Mouse (Mus musculus) natural killer cell, adult 2 months (primary cell): Measurements from ENCODE around the gene Cspg4.
"Not testable (repeated sequence)": the region's sequence is repeated elsewhere in the genome, so short reads cannot be mapped to it uniquely, and the experiment has no call there.

ENCODE experiments used
- DNase-seq, 2 experiments: peaks; one replicate each; pipeline ENCODE4 v3.0.0; 2022; ENCODE audit warnings: low spot score in 2 of 2

Gene Cspg4

DNA sequence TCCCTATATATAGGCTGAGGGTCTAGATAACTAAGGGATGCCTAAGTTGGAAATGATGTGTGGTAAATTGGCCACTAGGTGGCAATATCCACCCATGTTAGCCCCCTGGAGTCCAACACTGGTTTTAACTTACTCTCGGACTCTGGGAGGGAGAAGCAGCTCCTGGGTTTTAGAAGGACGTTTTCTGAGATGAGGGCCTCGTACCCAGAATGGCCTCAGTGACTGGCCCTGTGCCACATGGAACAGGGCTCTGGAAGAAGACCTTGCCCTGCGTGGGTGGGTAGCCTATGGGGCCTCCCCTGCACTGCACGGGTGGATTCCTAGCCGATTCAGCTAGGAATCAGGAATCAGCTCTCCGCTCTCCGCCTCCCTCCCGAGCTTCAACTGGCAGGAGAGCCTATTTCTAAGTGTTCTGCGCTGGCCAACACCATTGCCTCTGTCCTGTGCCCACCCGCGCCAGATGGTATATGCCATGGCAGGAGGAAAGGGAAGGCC lies 26.7 kb downstream of the Cspg4 start:
- peak; percentile 52 to 64 for DNase-seq

GRCm38 (mm10) chr9:56892111-56892510 lies 27.3 kb downstream of the Cspg4 start:
- DNase-seq, result no peak

DNA sequence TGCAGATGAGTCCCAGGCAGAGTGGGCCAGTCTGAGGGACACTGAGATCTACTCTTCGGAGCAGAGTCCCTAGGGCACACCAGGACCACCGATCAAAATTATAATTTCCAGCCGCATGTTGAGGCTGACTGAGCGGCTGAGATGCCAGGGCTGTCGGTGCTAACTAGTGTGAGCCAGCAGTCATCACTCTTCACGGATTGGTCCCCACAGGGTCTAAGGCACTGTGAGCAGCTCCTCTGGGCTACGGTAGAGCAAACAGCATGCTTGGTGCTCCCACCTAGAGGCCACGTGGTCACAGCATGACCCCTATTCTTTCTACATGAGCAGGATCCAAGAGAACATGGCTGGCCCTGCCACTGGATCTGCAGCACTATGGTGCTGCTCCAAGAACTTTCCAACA lies 28.5 kb downstream of the Cspg4 start:
- DNase-seq, result no peak

DNA sequence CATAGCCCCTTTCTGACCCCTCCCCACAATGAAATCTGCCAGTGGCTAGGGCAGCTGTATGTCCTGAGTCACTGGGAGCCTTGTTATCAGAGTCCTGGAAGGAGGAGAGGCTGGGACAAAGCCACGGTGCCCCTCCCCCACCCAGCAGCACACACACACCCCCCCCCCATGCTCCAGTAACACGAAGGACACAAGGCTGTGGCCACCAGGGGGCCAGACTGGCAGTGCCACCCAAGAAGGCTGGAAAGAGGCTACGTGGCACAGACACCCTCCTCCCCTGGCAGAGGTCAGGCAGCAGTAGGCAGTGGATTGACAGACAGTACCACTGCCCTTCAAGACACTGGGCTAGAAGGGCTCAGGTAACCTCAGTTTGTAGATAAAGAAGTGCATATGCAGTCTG lies 29.2 kb downstream of the Cspg4 start:
- peak in 1 of 2 experiments; percentile 17 for DNase-seq

DNA sequence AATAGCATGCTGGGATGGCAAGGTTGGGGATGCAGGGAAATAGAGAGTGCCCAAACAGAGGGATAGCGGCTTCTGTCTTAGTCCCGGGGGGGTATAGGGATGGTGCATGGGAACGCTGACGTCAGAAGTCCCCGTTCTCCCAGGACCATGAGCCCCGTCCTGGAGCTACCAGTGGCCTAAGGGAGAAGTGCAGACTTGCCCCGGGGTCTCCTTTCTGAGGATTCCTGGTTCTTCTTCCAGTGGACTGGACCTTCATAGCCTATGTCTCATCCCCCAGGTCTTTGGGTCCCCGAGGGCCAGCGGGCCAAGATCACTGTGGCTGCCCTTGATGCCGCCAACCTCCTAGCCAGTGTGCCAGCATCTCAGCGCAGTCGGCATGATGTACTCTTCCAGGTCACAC lies 31.9 kb downstream of the Cspg4 start:
- no peak for DNase-seq

DNA sequence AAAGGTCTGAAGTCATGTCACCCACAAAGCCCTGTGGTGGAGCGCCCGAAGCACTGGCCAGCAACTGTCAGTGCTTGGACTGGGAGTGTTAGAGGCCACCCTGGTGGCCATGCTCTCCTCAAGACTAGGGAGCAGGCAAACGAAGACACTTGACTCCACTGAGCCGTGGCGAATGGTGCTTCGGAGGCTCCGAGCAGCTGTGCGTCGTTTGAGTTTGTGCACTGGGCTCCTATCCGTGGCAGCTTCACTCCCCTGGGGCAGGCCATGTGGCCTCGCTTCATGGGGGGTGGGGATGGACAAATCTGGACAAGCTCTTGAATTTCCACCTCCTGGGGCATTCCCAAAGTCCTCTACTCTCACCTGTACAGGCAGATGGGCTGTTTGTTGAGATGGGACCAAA lies 34.6 kb downstream of the Cspg4 start:
- no peak for DNase-seq

GRCm38 (mm10) chr9:56900060-56900459 lies 35.2 kb downstream of the Cspg4 start:
- DNase-seq, result no peak

DNA sequence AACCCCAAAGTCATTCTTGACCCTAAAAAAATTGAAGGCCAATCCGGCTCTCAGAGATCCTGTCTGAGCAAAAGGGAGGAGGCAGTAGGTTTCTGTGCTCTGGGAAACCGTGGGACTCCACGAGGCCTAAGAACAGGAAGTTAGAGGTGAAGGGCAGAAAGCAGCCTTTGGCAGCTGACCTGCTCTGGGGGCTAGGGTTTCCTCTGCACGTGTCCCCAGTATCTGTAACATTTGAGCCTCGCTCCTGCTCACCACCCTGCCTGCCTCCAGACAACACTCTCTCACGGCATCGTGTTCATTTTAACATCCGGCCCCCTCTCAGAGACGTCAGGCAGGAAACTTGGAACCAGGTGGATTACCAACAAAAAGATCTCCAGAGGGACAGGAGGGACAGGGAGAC lies 35.7 kb downstream of the Cspg4 start:
- DNase-seq, result peak in 1 of 2 experiments; percentile 18

DNA sequence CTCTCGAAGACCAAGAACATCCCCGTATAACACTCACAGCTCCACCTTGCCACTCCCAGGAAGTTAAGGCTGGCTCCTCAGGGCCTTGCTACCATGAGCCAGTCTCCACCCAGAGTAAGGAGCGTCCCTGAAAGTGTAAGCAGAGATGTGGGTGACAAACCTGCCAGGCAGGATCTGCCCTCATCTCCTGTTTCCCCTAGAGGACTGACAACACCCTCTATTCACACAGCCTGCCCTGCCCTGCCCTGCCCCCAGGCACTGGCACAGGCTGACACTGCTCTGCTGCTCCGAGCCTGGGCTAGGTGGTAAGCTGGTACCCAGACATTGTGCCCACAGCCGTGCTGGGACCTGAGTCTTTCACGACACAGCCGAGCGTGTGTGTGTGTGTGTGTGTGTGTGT lies 36.4 kb downstream of the Cspg4 start:
- no peak for DNase-seq

DNA sequence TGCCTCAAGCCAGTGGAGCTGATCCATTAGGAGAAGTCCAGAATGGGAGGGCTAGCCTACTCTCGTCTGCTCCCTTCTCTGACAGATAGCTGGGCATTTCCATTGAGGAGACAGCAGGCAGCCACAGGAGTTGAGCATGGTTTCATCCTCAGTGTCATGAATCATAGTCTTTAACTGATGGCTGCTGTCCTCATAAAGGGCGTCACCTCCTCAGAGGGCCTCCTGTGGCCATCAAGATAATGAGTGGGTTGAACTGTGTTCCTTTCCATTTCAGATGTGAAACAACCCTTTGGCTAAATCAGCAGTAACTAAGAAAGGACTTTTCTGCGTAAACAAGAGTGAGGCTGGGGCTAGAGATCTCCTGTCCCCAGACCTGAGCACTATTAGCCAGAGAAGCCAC lies 38.8 kb downstream of the Cspg4 start:
- no peak for DNase-seq

DNA sequence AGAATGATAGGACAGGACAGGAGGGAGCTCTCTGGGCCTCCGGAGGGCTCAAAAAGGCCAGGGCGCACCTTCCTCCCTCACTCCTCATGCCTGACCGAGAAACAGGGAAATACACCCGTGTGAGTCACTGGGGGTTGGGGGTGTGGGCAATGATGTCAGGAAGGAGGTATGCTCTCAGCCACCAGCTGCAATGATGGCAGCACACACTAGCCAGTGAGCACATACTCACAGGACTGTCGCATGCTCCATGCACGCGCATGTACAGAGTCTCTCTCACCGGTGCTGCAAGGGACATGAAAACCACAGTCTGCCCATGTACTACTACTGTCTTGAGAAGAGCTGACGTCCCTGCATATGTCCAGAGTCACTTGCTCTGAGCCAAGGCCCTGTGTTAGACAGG lies 42.7 kb downstream of the Cspg4 start:
- no peak for DNase-seq

- not testable (repeated sequence) for DNase-seq
These were observed 45.2 kb downstream of the Cspg4 start for GRCm38 (mm10) chr9:56909991-56910390.

GRCm38 (mm10) chr9:56911017-56911416 lies 46.2 kb downstream of the Cspg4 start:
- no peak for DNase-seq

DNA sequence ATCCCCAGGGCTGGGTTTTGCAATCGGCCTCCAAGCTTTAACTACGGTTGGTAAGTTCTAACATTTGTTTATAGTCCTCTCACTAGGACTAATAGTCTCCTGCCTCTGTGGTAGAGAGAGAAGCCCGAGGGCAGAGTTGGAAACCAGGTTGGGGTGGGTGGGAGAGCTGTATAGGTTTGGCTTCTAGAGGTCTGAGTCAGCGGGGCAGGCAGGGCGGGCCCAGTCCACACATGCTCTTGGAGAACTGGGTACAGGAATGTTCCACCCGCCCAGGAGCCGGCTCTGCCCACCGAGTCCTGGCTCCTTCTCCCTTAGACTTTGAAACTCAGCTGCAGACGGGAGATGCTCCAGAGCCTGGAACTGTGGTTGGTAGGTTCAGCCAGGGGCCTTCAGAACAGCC lies 49.2 kb downstream of the Cspg4 start:
- DNase-seq, result no peak

GRCm38 (mm10) chr9:56915116-56915515 lies 50.3 kb downstream of the Cspg4 start:
- no peak for DNase-seq

GRCm38 (mm10) chr9:56915695-56916410 lies 51.0 kb downstream of the Cspg4 start:
- DNase-seq, result no peak

DNA sequence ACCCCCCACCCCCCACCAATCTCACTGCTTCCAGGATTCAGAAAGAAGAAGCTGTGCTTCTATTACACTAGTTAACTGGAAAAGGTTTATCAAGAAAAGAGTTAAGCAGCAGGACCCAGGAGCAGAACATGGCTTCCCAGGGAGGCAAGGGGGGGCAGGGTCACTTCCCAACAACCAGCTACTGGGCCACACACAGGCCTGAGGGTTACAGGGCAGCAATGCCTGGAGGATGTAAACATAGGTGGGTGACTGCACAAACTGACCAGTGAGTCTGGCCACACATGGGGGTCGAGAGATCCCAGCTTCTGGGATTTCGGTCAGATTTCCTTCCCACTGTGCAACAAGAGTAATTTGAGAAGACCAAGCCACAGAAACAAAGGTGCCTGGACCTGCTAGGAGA lies 52.3 kb downstream of the Cspg4 start:
- DNase-seq, result no peak

GRCm38 (mm10) chr9:56918466-56918865 lies 53.6 kb downstream of the Cspg4 start:
- no peak for DNase-seq

DNA sequence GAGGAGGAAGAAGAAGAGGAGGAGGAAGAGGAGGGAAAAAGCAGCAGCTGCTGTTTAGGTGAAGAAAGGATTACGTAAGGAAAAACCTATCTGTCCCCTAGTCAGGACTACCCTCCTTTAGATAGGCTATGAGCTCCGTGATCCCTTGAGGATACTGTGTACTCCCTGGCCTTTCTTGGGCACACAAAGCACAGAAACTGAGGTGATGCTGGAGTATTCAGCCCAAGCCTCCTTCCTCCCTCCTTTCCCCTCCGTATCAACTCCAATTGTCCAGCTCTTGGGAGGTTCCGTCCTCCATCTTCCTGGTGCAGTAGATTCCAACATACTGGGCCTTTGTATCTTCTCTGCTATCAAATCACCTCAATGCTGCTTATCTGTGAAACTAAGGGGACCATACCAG lies 57.9 kb downstream of the Cspg4 start:
- DNase-seq, result no peak

GRCm38 (mm10) chr9:56923841-56924650 lies 59.2 kb downstream of the Cspg4 start:
- no peak for DNase-seq

- DNase-seq, result no peak
These were observed 59.8 kb downstream of the Cspg4 start for GRCm38 (mm10) chr9:56924651-56925027.

- DNase-seq, result no peak
These were observed 60.6 kb downstream of the Cspg4 start for GRCm38 (mm10) chr9:56925291-56926024.

- no peak for DNase-seq
These were observed 61.2 kb downstream of the Cspg4 start for GRCm38 (mm10) chr9:56926025-56926360.
